Comparison of ENCODE assay signal across 11 mouse cellular contexts in the genomic region with DNA sequence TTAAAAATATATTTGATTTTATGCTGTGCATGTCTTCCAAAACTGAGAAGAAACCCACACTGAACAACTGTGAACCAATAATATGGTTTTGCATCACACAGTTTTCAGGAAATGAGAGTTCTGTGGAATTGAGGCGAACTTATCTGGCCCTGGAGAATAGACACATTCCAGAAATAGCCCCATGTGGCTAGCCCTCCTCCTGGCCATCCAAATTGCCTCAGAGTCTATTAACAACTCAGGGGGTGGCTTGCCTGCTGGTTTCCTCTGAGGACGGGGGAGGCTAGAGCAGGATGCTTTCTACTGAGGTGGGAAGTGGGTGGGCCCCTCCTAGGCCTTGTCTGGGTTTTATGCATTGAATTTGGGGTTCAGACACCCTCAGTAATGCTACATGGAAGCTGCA.
"Had no signal": no experiment of that assay in that cellular context is flagged by ENCODE, and none has a peak within 500 bp of the region (broad histone marks: within the 10 kb centered on the region; RNA-seq: fewer than 3 reads in every experiment).

No protein-coding gene starts in this region.

- ATAC-seq: intestine, embryonic 15.5 days; lung, postnatal 0 days; midbrain, embryonic 15.5 days had no signal

- DNase-seq: kidney, adult 18-20 months; kidney, postnatal 10 days; kidney, postnatal 4 days; left cerebral cortex, postnatal 4 days; lung, adult 2 months; lung, postnatal 36 days; right cerebral cortex, postnatal 14 days; thymus, postnatal 4 days had no signal
